In genomic region chr16:33193649-33194048, GRCm38 (mm10) we compare ENCODE assay signal across 8 mouse cellular contexts. TPM values are rescaled to one million over a fixed set of nuclear protein-coding genes. Genes with fewer than 3 reads are reported as not detected.
A peak's percentile ranks its signal among the peaks of the same experiment; 100 is the strongest.
DNase-seq lines count a peak whose midpoint lies in the region; ATAC-seq and TF ChIP-seq lines count a peak whose summit lies in the region.

No protein-coding gene starts in this region.

- H3K27ac ChIP-seq in midbrain, embryonic 10.5 days (replicated peaks) = no peak overlapping the region
- H3K27ac ChIP-seq in midbrain, embryonic 11.5 days (ENCODE audit: low read depth, low read length) = no peak overlapping the region
- no peak overlapping the region for H3K27ac ChIP-seq in cortical plate, adult 2 months (ENCODE audit: insufficient read depth, low read length)
- no peak overlapping the region for H3K27ac ChIP-seq in hindbrain, embryonic 16.5 days (ENCODE audit: low read depth, low read length)

- no peak for TF ChIP-seq POLR2A in cortical plate, adult 2 months (IDR thresholded peaks at IDR 0.05; ENCODE audit: extremely low read depth, insufficient read depth, low read length)
- no peak for TF ChIP-seq POLR2A in lung, adult 2 months (IDR thresholded peaks at IDR 0.05; ENCODE audit: borderline replicate concordance, extremely low read depth, low read depth, low read length)

- ATAC-seq in midbrain, embryonic 11.5 days (ENCODE audit: low FRiP score) = no peak
- ATAC-seq in hindbrain, embryonic 16.5 days = peak; percentile 54; the same call in 1 of the 2 replicates

- peak; percentile 83 for TF ChIP-seq CTCF in cortical plate, adult 2 months (IDR thresholded peaks at IDR 0.05; ENCODE audit: extremely low read depth, insufficient read depth, low read length)
- peak; percentile 56 for TF ChIP-seq CTCF in lung, adult 2 months (IDR thresholded peaks at IDR 0.05; ENCODE audit: insufficient read depth, low read length)

- 0 out of 2 replicates have a peak, but pooled peaks cover 3% of the 10 kb centered on the region for H3K4me1 ChIP-seq in midbrain, embryonic 10.5 days
- no peaks in the 10 kb centered on the region for H3K4me1 ChIP-seq in midbrain, embryonic 11.5 days (ENCODE audit: control insufficient read depth, insufficient read depth, low read length)
- H3K4me1 ChIP-seq in cortical plate, adult 2 months (ENCODE audit: control insufficient read depth, insufficient read depth, low read length) = peaks cover 6% of the 10 kb centered on the region; the same call in 1 of the 2 replicates
- H3K4me1 ChIP-seq in hindbrain, embryonic 16.5 days (ENCODE audit: control insufficient read depth, insufficient read depth, low read depth, low read length) = peaks cover 8% of the 10 kb centered on the region
- H3K4me1 ChIP-seq in lung, adult 2 months (ENCODE audit: control insufficient read depth, insufficient read depth, low read length) = peaks cover 9% of the 10 kb centered on the region

- peak; percentile 57 to 78 for DNase-seq in adrenal gland, adult (ENCODE audit: inconsistent age in 2 of 2, low spot score in 1 of 2)
- no peak for DNase-seq in adrenal gland, adult 18-20 months (ENCODE audit: low spot score in 2 of 2)
- peak; percentile 37 for DNase-seq in midbrain, embryonic 10.5 days (ENCODE audit: low spot score)
- DNase-seq in midbrain, embryonic 11.5 days (ENCODE audit: low spot score, missing footprints) = no peak
- peak; percentile 46 for DNase-seq in lung, adult 2 months
- DNase-seq in right cerebral cortex, postnatal 14 days = peak; percentile 59

- H3K27me3 ChIP-seq in midbrain, embryonic 10.5 days (ENCODE audit: low read depth, poor library complexity, severe bottlenecking) = no peaks in the 10 kb centered on the region
- H3K27me3 ChIP-seq in midbrain, embryonic 11.5 days (ENCODE audit: control insufficient read depth, insufficient read depth, low read length) = no peaks in the 10 kb centered on the region
- no peaks in the 10 kb centered on the region for H3K27me3 ChIP-seq in hindbrain, embryonic 16.5 days (replicated peaks; ENCODE audit: control insufficient read depth, insufficient read depth, low read length)

- peaks cover 29% of the 10 kb centered on the region for H3K36me3 ChIP-seq in midbrain, embryonic 10.5 days
- H3K36me3 ChIP-seq in midbrain, embryonic 11.5 days (ENCODE audit: control insufficient read depth, insufficient read depth, low read length) = no peaks in the 10 kb centered on the region
- 0 out of 2 replicates have a peak, but pooled peaks cover 2% of the 10 kb centered on the region for H3K36me3 ChIP-seq in hindbrain, embryonic 16.5 days (ENCODE audit: control insufficient read depth, insufficient read depth, low read length)

- no peak overlapping the region for H3K4me2 ChIP-seq in midbrain, embryonic 11.5 days
- H3K4me2 ChIP-seq in hindbrain, embryonic 16.5 days (ENCODE audit: low read length) = no peak overlapping the region

- no peaks in the 10 kb centered on the region for H3K9me3 ChIP-seq in midbrain, embryonic 10.5 days (replicated peaks)
- no peaks in the 10 kb centered on the region for H3K9me3 ChIP-seq in midbrain, embryonic 11.5 days (ENCODE audit: control insufficient read depth, low read length)
- no peaks in the 10 kb centered on the region for H3K9me3 ChIP-seq in hindbrain, embryonic 16.5 days (ENCODE audit: control insufficient read depth, low read length)

- WGBS in midbrain, embryonic 10.5 days = 66% methylated on average over 2 of the region's 2 CpGs
- 48% methylated on average over 2 of the region's 2 CpGs for WGBS in midbrain, embryonic 11.5 days
- WGBS in hindbrain, embryonic 16.5 days = 23% methylated on average over 2 of the region's 2 CpGs
- WGBS in lung, adult 2 months = 17% methylated on average over 2 of the region's 2 CpGs

- no peak overlapping the region for H3K9ac ChIP-seq in midbrain, embryonic 11.5 days (ENCODE audit: low read length)
- no peak overlapping the region for H3K9ac ChIP-seq in hindbrain, embryonic 16.5 days (ENCODE audit: low read depth, low read length)

- H3K4me3 ChIP-seq in midbrain, embryonic 10.5 days = no peak overlapping the region
- H3K4me3 ChIP-seq in midbrain, embryonic 11.5 days (ENCODE audit: low read depth, low read length) = no peak overlapping the region
- no peak overlapping the region for H3K4me3 ChIP-seq in cortical plate, adult 2 months (ENCODE audit: insufficient read depth, low read length)
- no peak overlapping the region for H3K4me3 ChIP-seq in hindbrain, embryonic 16.5 days (ENCODE audit: low read length)
- H3K4me3 ChIP-seq in lung, adult 2 months (replicated peaks; ENCODE audit: extremely low read depth, low read depth, low read length) = no peak overlapping the region

RNA-seq across cellular contexts. Expression of gene Osbpl11, which starts 8.8 kb away (rescaled TPM):
- 10 to 100 TPM; 44.9 to 47.3 TPM for total RNA-seq in adrenal gland, adult 18-20 months (2021)
- polyA plus RNA-seq in midbrain, embryonic 10.5 days (2016; fragmentation: Nextera tagmentation; extraction: Ambion mirVana) = 22.3 and 23.3 TPM in 2 replicates
- polyA plus RNA-seq in midbrain, embryonic 11.5 days (2014; fragmentation: Nextera tagmentation; extraction: Ambion mirVana) = 24.5 and 25.2 TPM in 2 replicates
- polyA plus RNA-seq in cortical plate, adult 2 months (2012; rRNA removed) = 9.9 and 10.5 TPM in 2 replicates
- 11.7 and 15.3 TPM in 2 replicates for polyA plus RNA-seq in hindbrain, embryonic 16.5 days (2015; fragmentation: Nextera tagmentation; extraction: Ambion mirVana)
- polyA plus RNA-seq in lung, adult 2 months (2012; rRNA removed) = 11.1 and 11.3 TPM in 2 replicates

RNA-seq across cellular contexts. Expression of gene Snx4, which starts 57.6 kb away (rescaled TPM):
- 10 to 100 TPM; 32.9 to 39.8 TPM for total RNA-seq in adrenal gland, adult 18-20 months (2021)
- polyA plus RNA-seq in midbrain, embryonic 10.5 days (2016; fragmentation: Nextera tagmentation; extraction: Ambion mirVana) = 72.9 and 75.3 TPM in 2 replicates
- 86.9 and 92.9 TPM in 2 replicates for polyA plus RNA-seq in midbrain, embryonic 11.5 days (2014; fragmentation: Nextera tagmentation; extraction: Ambion mirVana)
- polyA plus RNA-seq in cortical plate, adult 2 months (2012; rRNA removed) = 24.3 and 24.5 TPM in 2 replicates
- 87.3 and 103 TPM in 2 replicates for polyA plus RNA-seq in hindbrain, embryonic 16.5 days (2015; fragmentation: Nextera tagmentation; extraction: Ambion mirVana)
- polyA plus RNA-seq in lung, adult 2 months (2012; rRNA removed) = 13.5 and 25.3 TPM in 2 replicates

Comparison
In these comparisons a context has a peak if more than half of its experiments do, and no peak if none do; other contexts are left out.
1. DNase-seq: peak in adrenal gland, adult (2 of 2), midbrain, embryonic 10.5 days (single experiment), lung, adult 2 months (single experiment) and right cerebral cortex, postnatal 14 days (single experiment); none in adrenal gland, adult 18-20 months (0 of 2) and midbrain, embryonic 11.5 days (single experiment).